Mouse (Mus musculus) mouse trophoblast stem cell (cell line): Measurements from ENCODE around the gene Tm4sf5.

ENCODE experiments used
- in situ Hi-C, 2 experiments: fragments of 300-500 bp; cut with MseI, MboI; formaldehyde crosslinking; loops; 2 replicates in 1 of 2; 3 replicates in 1 of 2; pipeline ENCODE4 v1.15.1; 2025

Gene Tm4sf5

GRCm38 (mm10) chr11:70540928-70541327 lies 35.9 kb downstream of the Tm4sf5 start:
- in situ Hi-C loops: no loop called here

- in situ Hi-C loops: no loop called here
Observed at GRCm38 (mm10) chr11:70541415-70541814, 36.4 kb downstream of the Tm4sf5 start.

GRCm38 (mm10) chr11:70544496-70544895 lies 39.5 kb downstream of the Tm4sf5 start:
- in situ Hi-C loops: no loop called here

- in situ Hi-C loops: no loop called here
Observed at GRCm38 (mm10) chr11:70551526-70551925, 46.5 kb downstream of the Tm4sf5 start.

- in situ Hi-C loops: no loop called here
Observed at GRCm38 (mm10) chr11:70553940-70554339, 48.9 kb downstream of the Tm4sf5 start.

- in situ Hi-C loops: no loop called here
Observed at GRCm38 (mm10) chr11:70557545-70557944, 52.5 kb downstream of the Tm4sf5 start.
